Mouse (Mus musculus) heart, postnatal 0 days (tissue): Measurements from ENCODE around the gene Ints13. TPM values are rescaled to one million over a fixed set of nuclear protein-coding genes. Genes with fewer than 3 reads are reported as not detected.

Experiments
- ATAC-seq: fragments of 200-750 bp; cut with Nextera tagmentation; 2 replicates; pipeline ENCODE4 v1.8.0; 2017; ENCODE audit warnings: low read depth, moderate number of reproducible peaks, moderate library complexity; ENCODE audit not compliant: insufficient read depth
- DNase-seq: peaks from one replicate; pipeline ENCODE4 v3.0.0-alpha.2; 2016; ENCODE audit warnings: low spot score
- H3K27ac ChIP-seq: fragments of 300-500 bp; sonication (generic); 2 replicates; pipeline ENCODE4 v1.5.1; 2014; ENCODE audit warnings: low read depth, mild to moderate bottlenecking
- H3K27me3 ChIP-seq: fragments of 300-500 bp; sonication (generic); 2 replicates; pipeline ENCODE4 v1.6.1; 2014; ENCODE audit warnings: low read length, mixed read lengths; ENCODE audit not compliant: control insufficient read depth, insufficient read depth
- H3K36me3 ChIP-seq: fragments of 300-500 bp; sonication (generic); replicated peaks from 2 replicates; pipeline ENCODE4 v1.6.1; 2014; ENCODE audit warnings: low read length, mixed read lengths; ENCODE audit not compliant: control insufficient read depth, insufficient read depth
- H3K4me1 ChIP-seq: fragments of 300-500 bp; sonication (generic); 2 replicates; pipeline ENCODE4 v1.6.1; 2014; ENCODE audit warnings: antibody characterized with exemption; ENCODE audit not compliant: control insufficient read depth, insufficient read depth
- H3K4me2 ChIP-seq: fragments of 300-500 bp; sonication (generic); 2 replicates; pipeline ENCODE4 v1.6.1; 2014; ENCODE audit warnings: low read depth, mild to moderate bottlenecking, low read length, moderate library complexity
- H3K4me3 ChIP-seq: fragments of 300-500 bp; sonication (generic); 2 replicates; pipeline ENCODE4 v1.5.1; 2014; ENCODE audit warnings: low read depth, low read length
- H3K9ac ChIP-seq: fragments of 300-500 bp; sonication (generic); replicated peaks from 2 replicates; pipeline ENCODE4 v1.6.1; 2014; ENCODE audit warnings: low read depth, low read length, mixed read lengths
- H3K9me3 ChIP-seq: fragments of 300-500 bp; sonication (generic); replicated peaks from 2 replicates; pipeline ENCODE4 v1.6.1; 2016; ENCODE audit warnings: low read length; ENCODE audit not compliant: control insufficient read depth
- CTCF ChIP-seq: IDR thresholded peaks from 2 replicates; pipeline ENCODE4 v1.5.1; 2016; ENCODE audit warnings: antibody characterized with exemption, control low read depth, low read depth
- EP300 ChIP-seq: IDR thresholded peaks from 2 replicates; pipeline ENCODE4 v1.6.1; 2016; ENCODE audit warnings: antibody characterized with exemption, low read depth
- WGBS: fragments of 180-500 bp; shearing (Covaris S2); extraction: QIAGEN DNeasy Blood & Tissue Kit; methylation state at CpG from one replicate; pipeline ENCODE4 v1.1.7; 2014; 5-methylcytosine and 5-hydroxymethylcytosine counted together
- polyA plus RNA-seq: library from polyadenylated mRNA; unstranded; fragments of >200 nt; fragmentation: Nextera tagmentation; extraction: Ambion mirVana; gene quantifications from 2 replicates; pipeline ENCODE4 v1.2.1, GENCODE M21; 2015
- total RNA-seq: library from RNA; depleted of rRNA; stranded (reverse); fragments of >200 nt; gene quantifications from 2 replicates; pipeline ENCODE4 v1.2.3, GENCODE M21; 2014; ENCODE audit warnings: low replicate concordance

The Ints13 gene
- total and polyA plus RNA-seq, 2 experiments from 2014 or later, result 24.4 to 29.3 TPM

DNA sequence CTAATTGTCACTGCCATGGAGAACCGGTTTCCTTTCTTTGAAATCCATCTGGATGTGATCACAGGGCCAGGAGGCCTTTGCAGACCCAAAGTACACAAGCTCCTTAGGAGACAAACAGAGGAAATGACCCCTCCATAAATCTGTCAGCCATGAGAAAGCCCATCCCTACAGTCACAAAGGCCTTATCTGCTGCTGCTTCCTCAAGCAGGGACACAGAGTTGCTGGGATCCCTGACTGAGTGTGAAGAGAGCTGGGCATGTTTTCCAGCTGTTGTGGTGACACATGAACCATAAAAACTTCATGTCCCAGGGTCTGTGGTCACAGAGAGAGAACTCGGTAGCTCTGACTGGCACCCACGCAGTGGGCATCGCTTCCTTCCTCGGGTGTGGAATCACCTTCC lies 46.9 kb downstream of the Ints13 start:
- Histone ChIP-seq H3K9me3 (no peaks in the 10 kb centered on the region), H3K27me3 (no peaks in the 10 kb centered on the region), H3K4me1 (no peaks in the 10 kb centered on the region), H3K4me2 (no peak overlapping the region), H3K4me3 (no peak overlapping the region), H3K9ac (no peak overlapping the region), H3K36me3 (no peaks in the 10 kb centered on the region), H3K27ac (peak overlapping the region; percentile 73)
- WGBS, result 44% methylated on average over 5 of the region's 5 CpGs
- ATAC-seq, result peak; percentile 87
- TF ChIP-seq EP300 (peak; percentile 88), CTCF (no peak)
- peak; percentile 74 for DNase-seq

DNA sequence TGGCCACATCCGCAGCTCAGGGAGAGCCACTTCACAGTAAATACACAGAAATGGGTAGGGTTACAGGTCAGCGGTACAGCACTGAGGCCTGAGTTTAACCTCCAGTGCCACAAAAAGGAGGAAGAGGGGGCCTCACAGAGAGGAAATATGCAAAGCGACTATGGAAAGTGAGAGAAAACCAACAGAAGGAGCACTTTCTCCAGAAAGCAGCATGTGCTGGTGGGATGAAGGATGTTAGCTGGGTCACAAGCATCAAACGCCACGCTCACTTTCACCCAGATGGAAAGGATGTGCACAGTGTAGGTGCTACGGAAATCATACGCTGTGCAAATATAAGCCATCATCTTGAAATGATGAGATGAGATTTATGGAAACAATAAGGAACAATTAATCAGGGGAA lies 47.3 kb downstream of the Ints13 start:
- Histone ChIP-seq H3K9ac (no peak overlapping the region), H3K27me3 (no peaks in the 10 kb centered on the region), H3K27ac (peak overlapping the region; percentile 73), H3K4me2 (no peak overlapping the region), H3K4me3 (no peak overlapping the region), H3K4me1 (no peaks in the 10 kb centered on the region), H3K36me3 (no peaks in the 10 kb centered on the region), H3K9me3 (no peaks in the 10 kb centered on the region)
- 65% methylated on average over 7 of the region's 7 CpGs for WGBS
- TF ChIP-seq CTCF (no peak), EP300 (no peak)
- ATAC-seq, result peak; percentile 3; the same call in 1 of the 2 replicates
- DNase-seq, result no peak

DNA sequence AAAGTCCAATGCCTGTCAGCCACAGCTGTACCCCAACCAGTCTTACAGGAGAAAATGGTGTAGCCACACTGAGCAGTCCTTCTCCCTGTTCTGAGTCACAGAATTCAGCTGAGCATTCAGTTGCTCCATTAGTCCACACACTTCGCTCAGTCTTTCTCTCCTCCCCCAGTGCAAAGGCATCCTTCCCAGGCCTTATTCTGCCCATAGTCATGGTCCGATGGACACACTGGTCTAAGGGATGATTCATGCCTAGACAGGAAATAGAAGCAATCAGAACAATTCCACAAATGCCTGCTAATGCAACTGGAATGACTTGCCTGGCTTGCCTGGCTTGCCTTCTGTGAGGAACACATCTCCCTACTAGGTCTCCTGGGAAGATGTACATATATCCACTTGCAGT lies 50.1 kb downstream of the Ints13 start:
- TF ChIP-seq EP300 (no peak), CTCF (no peak)
- Histone ChIP-seq H3K4me3 (no peak overlapping the region), H3K4me1 (no peaks in the 10 kb centered on the region), H3K36me3 (no peaks in the 10 kb centered on the region), H3K27ac (no peak overlapping the region), H3K9ac (no peak overlapping the region), H3K27me3 (no peaks in the 10 kb centered on the region), H3K9me3 (no peaks in the 10 kb centered on the region), H3K4me2 (no peak overlapping the region)
- ATAC-seq, result peak; percentile 39
- DNase-seq, result no peak
- WGBS, result 66% methylated on average over 2 of the region's 2 CpGs

DNA sequence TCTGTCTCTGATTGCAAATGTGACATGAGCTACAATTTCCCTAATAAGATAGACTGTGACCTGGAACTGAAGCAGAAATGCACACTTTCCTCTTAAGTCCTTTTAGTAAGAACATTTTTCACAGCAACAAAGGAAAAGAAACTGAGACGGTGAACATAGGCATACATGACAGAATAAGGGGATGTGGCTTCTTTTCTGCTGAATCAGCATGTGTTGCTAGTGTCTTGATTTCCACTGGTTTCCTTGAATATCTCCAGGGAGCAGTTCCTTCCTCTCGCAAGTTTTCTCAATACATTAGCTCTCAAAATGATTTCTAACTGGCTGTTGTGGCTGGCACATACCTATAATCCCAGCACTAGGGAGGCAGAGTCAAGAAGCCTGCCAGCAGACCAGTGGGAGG lies 52.1 kb downstream of the Ints13 start:
- 72% methylated on average over 2 of the region's 2 CpGs for WGBS
- ATAC-seq (no peak), DNase-seq (no peak)
- no peaks in the 10 kb centered on the region for H3K4me1 ChIP-seq
- H3K4me2 ChIP-seq, result no peak overlapping the region
- no peaks in the 10 kb centered on the region for H3K36me3 ChIP-seq
- no peaks in the 10 kb centered on the region for H3K27me3 ChIP-seq
- TF ChIP-seq EP300 (no peak), CTCF (no peak)
- no peaks in the 10 kb centered on the region for H3K9me3 ChIP-seq
- no peak overlapping the region for H3K9ac ChIP-seq
- H3K27ac ChIP-seq, result no peak overlapping the region
- no peak overlapping the region for H3K4me3 ChIP-seq

DNA sequence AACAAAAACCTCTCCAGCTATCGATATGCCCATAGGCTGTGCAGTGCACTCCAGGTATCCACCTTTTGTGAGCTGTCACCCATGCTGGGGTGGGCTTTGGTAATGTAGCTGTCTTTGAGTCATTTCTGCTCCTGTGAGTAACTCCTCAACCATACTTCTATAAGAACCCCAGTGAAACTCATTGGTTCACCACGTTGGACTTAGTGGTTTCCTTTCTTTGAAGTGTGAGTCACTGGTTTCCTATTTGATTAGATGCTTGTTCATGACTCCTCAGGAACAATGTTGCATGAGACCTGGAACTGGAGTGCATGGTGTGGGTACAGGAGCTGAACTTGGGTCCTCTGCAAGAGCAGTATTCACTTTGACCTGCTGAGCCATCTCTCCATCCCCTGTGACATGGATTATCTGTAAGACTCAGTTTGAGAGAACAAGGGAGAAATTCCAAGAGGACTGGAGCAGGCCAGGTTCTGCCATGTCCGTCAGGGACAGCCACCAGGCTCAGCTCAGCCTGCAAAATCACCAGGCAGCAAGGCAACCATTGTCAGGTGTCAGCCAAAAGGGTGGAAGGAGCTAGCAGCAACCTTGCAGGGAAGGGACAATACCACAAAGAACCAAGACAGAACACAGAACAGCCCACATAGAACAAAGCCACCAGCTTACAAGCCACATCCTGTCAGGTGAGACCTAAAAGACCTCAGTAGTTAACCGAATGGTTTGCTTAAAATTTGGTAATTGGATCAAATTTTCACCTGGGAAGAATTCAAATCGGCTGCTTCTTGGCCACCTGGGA lies 56.0 kb downstream of the Ints13 start:
- Histone ChIP-seq H3K9ac (no peak overlapping the region), H3K9me3 (no peaks in the 10 kb centered on the region), H3K36me3 (no peaks in the 10 kb centered on the region), H3K27me3 (no peaks in the 10 kb centered on the region), H3K27ac (no peak overlapping the region), H3K4me3 (no peak overlapping the region), H3K4me2 (no peak overlapping the region), H3K4me1 (no peaks in the 10 kb centered on the region)
- DNase-seq, result no peak
- no peak for ATAC-seq
- no peak for TF ChIP-seq EP300
- TF ChIP-seq CTCF, result no peak
- 77% methylated on average over 5 of the region's 5 CpGs for WGBS

DNA sequence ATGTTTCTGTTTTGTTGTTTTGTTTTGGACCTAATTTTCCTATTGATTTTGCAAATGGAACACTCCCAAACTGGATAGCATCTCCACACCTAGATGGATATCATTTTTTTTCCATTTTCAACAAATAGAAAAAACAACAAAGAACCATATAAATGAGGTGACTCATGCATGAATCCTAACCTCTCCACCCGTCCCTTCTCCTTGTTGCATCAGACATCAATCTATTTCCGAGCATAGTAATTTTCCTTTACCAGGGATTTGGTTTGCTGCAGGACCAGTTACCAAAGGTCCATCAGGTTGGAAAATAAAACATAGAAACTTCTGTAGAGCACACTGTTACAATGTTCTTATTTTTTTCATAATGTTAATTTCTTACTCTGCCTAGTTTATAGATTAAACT lies 58.6 kb downstream of the Ints13 start:
- Histone ChIP-seq H3K4me3 (no peak overlapping the region), H3K9ac (no peak overlapping the region), H3K4me2 (no peak overlapping the region), H3K9me3 (no peaks in the 10 kb centered on the region), H3K4me1 (peaks cover 9% of the 10 kb centered on the region), H3K27ac (no peak overlapping the region), H3K36me3 (no peaks in the 10 kb centered on the region), H3K27me3 (no peaks in the 10 kb centered on the region)
- TF ChIP-seq EP300 (no peak), CTCF (no peak)
- WGBS, result 90% methylated on average over 2 of the region's 2 CpGs
- ATAC-seq (no peak), DNase-seq (no peak)
